Mouse (Mus musculus) MEL (cell line): ENCODE data around the gene Ccdc33. TPM values are rescaled to one million over a fixed set of nuclear protein-coding genes. Genes with fewer than 3 reads are reported as not detected.

Experiments used
- DNase-seq: peaks from one replicate; pipeline ENCODE4 v3.0.0; 2011; ENCODE audit warnings: low read depth, low spot score
- H3K27ac ChIP-seq: 2 replicates; pipeline ENCODE4 v1.5.1; 2012; ENCODE audit warnings: low read depth, mild to moderate bottlenecking, control low read depth, low read length, moderate library complexity; ENCODE audit not compliant: control insufficient read depth
- H3K27me3 ChIP-seq, 2 experiments: fragments of 150-350 bp in 1 of 2; sonication (generic) in 1 of 2; 2 replicates each; pipeline ENCODE4 v1.6.1; 2012; ENCODE audit warnings: low read length in 2 of 2, mild to moderate bottlenecking in 2 of 2, improper control_type of control experiment in 1 of 2, moderate library complexity in 1 of 2; ENCODE audit not compliant: insufficient read depth in 2 of 2, control insufficient read depth in 1 of 2
- H3K36me3 ChIP-seq, 2 experiments: 2 replicates each; pipeline ENCODE4 v1.6.1; 2012 to 2014; ENCODE audit warnings: low read length in 2 of 2, improper control_type of control experiment in 1 of 2, inconsistent platforms in 1 of 2, mild to moderate bottlenecking in 1 of 2; ENCODE audit not compliant: insufficient read depth in 2 of 2, control insufficient read depth in 1 of 2
- H3K4me1 ChIP-seq, 2 experiments: fragments of 150-350 bp in 1 of 2; sonication (generic) in 1 of 2; 2 replicates each; pipeline ENCODE4 v1.6.1; 2012; ENCODE audit warnings: low read length in 2 of 2, improper control_type of control experiment in 1 of 2, mild to moderate bottlenecking in 1 of 2; ENCODE audit not compliant: insufficient read depth in 2 of 2, control insufficient read depth in 1 of 2
- H3K4me3 ChIP-seq, 2 experiments: fragments of 150-350 bp in 1 of 2; sonication (generic) in 1 of 2; 2 replicates each; pipeline ENCODE4 v1.5.1; 2012; ENCODE audit warnings: low read depth in 2 of 2, low read length in 2 of 2, mild to moderate bottlenecking in 2 of 2, moderate library complexity in 2 of 2, control low read depth in 1 of 2, improper control_type of control experiment in 1 of 2; ENCODE audit not compliant: control insufficient read depth in 1 of 2, insufficient read depth in 1 of 2
- H3K79me2 ChIP-seq: 2 replicates; pipeline ENCODE4 v1.6.1; 2012; ENCODE audit warnings: mild to moderate bottlenecking, low read length, moderate library complexity; ENCODE audit not compliant: control insufficient read depth, poor library complexity, insufficient read depth
- H3K9ac ChIP-seq: 2 replicates; pipeline ENCODE4 v1.6.1; 2012; ENCODE audit warnings: low read depth, mild to moderate bottlenecking, control low read depth, low read length, moderate library complexity; ENCODE audit not compliant: control insufficient read depth, poor library complexity, severe bottlenecking
- H3K9me3 ChIP-seq: fragments of 150-350 bp; sonication (generic); replicated peaks from 2 replicates; pipeline ENCODE4 v1.6.1; 2012; ENCODE audit warnings: mild to moderate bottlenecking, low read length, improper control_type of control experiment, moderate library complexity; ENCODE audit not compliant: insufficient read depth
- BHLHE40 ChIP-seq: IDR thresholded peaks from 2 replicates; pipeline ENCODE4 v1.6.1; 2012; ENCODE audit warnings: low read depth, mild to moderate bottlenecking, inconsistent platforms, low read length, improper control_type of control experiment, borderline replicate concordance
- E2F4 ChIP-seq: IDR thresholded peaks from 2 replicates; pipeline ENCODE4 v1.6.1; 2011; ENCODE audit warnings: low read depth, low read length, improper control_type of control experiment, borderline replicate concordance
- ELF1 ChIP-seq: IDR thresholded peaks from 2 replicates; pipeline ENCODE4 v1.6.1; 2014; ENCODE audit warnings: low read depth, mild to moderate bottlenecking, inconsistent platforms, low read length, improper control_type of control experiment, moderate library complexity
- GATA1 ChIP-seq: IDR thresholded peaks from 2 replicates; pipeline ENCODE4 v1.6.1; 2011; ENCODE audit warnings: low read depth, low read length, improper control_type of control experiment
- HCFC1 ChIP-seq: IDR thresholded peaks from 2 replicates; pipeline ENCODE4 v1.6.1; 2012; ENCODE audit warnings: low read depth, mild to moderate bottlenecking, inconsistent platforms, low read length, improper control_type of control experiment, moderate library complexity
- JUND ChIP-seq: IDR thresholded peaks from 2 replicates; pipeline ENCODE4 v1.6.1; 2011; ENCODE audit warnings: low read depth, mild to moderate bottlenecking, improper control_type of control experiment, low read length
- MAFK ChIP-seq: IDR thresholded peaks from 2 replicates; pipeline ENCODE4 v1.6.1; 2011; ENCODE audit warnings: low read depth, mild to moderate bottlenecking, low read length, improper control_type of control experiment, borderline replicate concordance
- MEF2A ChIP-seq: IDR thresholded peaks from 2 replicates; pipeline ENCODE4 v1.6.1; 2014; ENCODE audit warnings: low read depth, mild to moderate bottlenecking, inconsistent platforms, low read length, improper control_type of control experiment; ENCODE audit not compliant: poor library complexity, insufficient replicate concordance, severe bottlenecking; ENCODE audit errors: extremely low read depth
- MXI1 ChIP-seq: IDR thresholded peaks from 2 replicates; pipeline ENCODE4 v1.6.1; 2011; ENCODE audit warnings: mild to moderate bottlenecking, low read depth, low read length, improper control_type of control experiment
- MYB ChIP-seq: IDR thresholded peaks from 2 replicates; pipeline ENCODE4 v1.6.1; 2011; ENCODE audit warnings: mild to moderate bottlenecking, low read depth, low read length, improper control_type of control experiment
- NELFE ChIP-seq: IDR thresholded peaks from 2 replicates; pipeline ENCODE4 v1.6.1; 2011; ENCODE audit warnings: low read depth, low read length, improper control_type of control experiment
- NRF1 ChIP-seq: IDR thresholded peaks from 2 replicates; pipeline ENCODE4 v1.6.1; 2014; ENCODE audit warnings: low read depth, mild to moderate bottlenecking, inconsistent platforms, low read length, improper control_type of control experiment, moderate library complexity; ENCODE audit not compliant: poor library complexity, insufficient read depth, severe bottlenecking
- POLR2A ChIP-seq, 2 experiments: IDR thresholded peaks; 2 replicates each; pipeline ENCODE4 v1.6.1; 2011 to 2012; ENCODE audit warnings: low read length in 2 of 2, mild to moderate bottlenecking in 2 of 2, control low read depth in 1 of 2, improper control_type of control experiment in 1 of 2, low read depth in 1 of 2, moderate library complexity in 1 of 2; ENCODE audit not compliant: control insufficient read depth in 1 of 2, insufficient read depth in 1 of 2, poor library complexity in 1 of 2
- RCOR1 ChIP-seq: IDR thresholded peaks from 2 replicates; pipeline ENCODE4 v1.6.1; 2012; ENCODE audit warnings: low read depth, mild to moderate bottlenecking, inconsistent platforms, low read length, improper control_type of control experiment
- SMC3 ChIP-seq: IDR thresholded peaks from 2 replicates; pipeline ENCODE4 v1.6.1; 2011; ENCODE audit warnings: low read depth, low read length, improper control_type of control experiment
- USF1 ChIP-seq: IDR thresholded peaks from 2 replicates; pipeline ENCODE4 v1.6.1; 2014; ENCODE audit warnings: low read depth, mild to moderate bottlenecking, inconsistent platforms, low read length, improper control_type of control experiment, moderate library complexity
- USF2 ChIP-seq, 2 experiments: IDR thresholded peaks; 2 replicates each; pipeline ENCODE4 v1.6.1; 2011 to 2012; ENCODE audit warnings: improper control_type of control experiment in 2 of 2, low read length in 2 of 2, borderline replicate concordance in 1 of 2, inconsistent platforms in 1 of 2, low read depth in 1 of 2, mild to moderate bottlenecking in 1 of 2; ENCODE audit not compliant: insufficient read depth in 1 of 2
- polyA plus RNA-seq, 2 experiments: library from polyadenylated mRNA; stranded (reverse) in 1 of 2; unstranded in 1 of 2; fragments of >175 nt in 1 of 2; fragments of >200 nt in 1 of 2; gene quantifications; 2 replicates each; pipeline versions ENCODE4 v1.2.1 to v1.2.4; 2012; ENCODE audit warnings: low replicate concordance in 2 of 2, low read depth in 1 of 2; ENCODE audit not compliant: insufficient read length in 2 of 2, insufficient read depth in 1 of 2, missing spikeins in 1 of 2
- total RNA-seq: library from RNA; depleted of rRNA; stranded (reverse); fragments of 300-350 nt; gene quantifications from 2 replicates; pipeline ENCODE4 v1.2.3, GENCODE M21; 2012

Gene Ccdc33
- total and polyA plus RNA-seq, 3 experiments = not detected

- H3K9ac ChIP-seq = no peak overlapping the region
- H3K9me3 ChIP-seq = no peaks in the 10 kb centered on the region
- H3K4me1 ChIP-seq = no peaks in the 10 kb centered on the region
- peaks cover 4 to 34% of the 10 kb centered on the region in 2 experiments for H3K27me3 ChIP-seq
- H3K79me2 ChIP-seq = no peaks in the 10 kb centered on the region
- no peak for TF ChIP-seq MYB
- TF ChIP-seq POLR2A (IDR thresholded peaks at IDR 0.05; ENCODE audit: control insufficient read depth in 1 of 2, insufficient read depth in 1 of 2, low read depth in 1 of 2, low read length in 2 of 2, poor library complexity in 1 of 2) = no peak
- no peak for TF ChIP-seq JUND
- TF ChIP-seq BHLHE40 = no peak
- TF ChIP-seq SMC3 = no peak
- TF ChIP-seq GATA1 = no peak
- TF ChIP-seq RCOR1 = no peak
- no peak for TF ChIP-seq MXI1
- no peak for TF ChIP-seq E2F4
- TF ChIP-seq USF1 = no peak
- TF ChIP-seq HCFC1 = no peak
- no peak for TF ChIP-seq MAFK
- no peak for TF ChIP-seq USF2 (IDR thresholded peaks at IDR 0.05; ENCODE audit: borderline replicate concordance in 1 of 2, insufficient read depth in 1 of 2, low read depth in 1 of 2, low read length in 2 of 2)
- TF ChIP-seq MEF2A = no peak
- no peak for DNase-seq
- no peaks in the 10 kb centered on the region for H3K36me3 ChIP-seq
- H3K27ac ChIP-seq = no peak overlapping the region
- H3K4me3 ChIP-seq = no peak overlapping the region
Observed at GRCm38 (mm10) chr9:58148806-58149205, 30.2 kb upstream of the Ccdc33 start.

DNA sequence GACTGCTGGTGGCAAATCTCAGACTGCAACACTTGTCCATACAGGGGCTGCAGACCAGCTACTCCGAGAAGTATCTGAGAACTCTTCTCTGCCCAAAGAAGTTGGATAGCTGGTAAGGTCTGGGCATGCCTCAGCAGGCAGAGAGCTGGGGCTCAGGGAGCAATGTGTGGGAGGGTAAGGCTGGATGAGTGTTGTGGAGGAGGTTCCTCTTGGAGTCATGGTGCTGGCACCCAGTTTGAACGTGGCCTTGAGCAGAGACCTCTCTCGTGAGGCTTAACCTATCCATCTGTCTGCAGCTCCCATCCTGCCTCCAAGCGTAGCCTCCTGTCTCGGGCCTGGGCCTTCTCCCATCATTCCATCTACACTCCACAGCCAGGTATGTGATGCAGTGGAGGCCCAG is 26.8 kb upstream of the Ccdc33 start:
- DNase-seq = no peak
- TF ChIP-seq POLR2A (IDR thresholded peaks at IDR 0.05; ENCODE audit: control insufficient read depth in 1 of 2, insufficient read depth in 1 of 2, low read depth in 1 of 2, low read length in 2 of 2, poor library complexity in 1 of 2) (no peak), E2F4 (no peak), NELFE (no peak), USF2 (IDR thresholded peaks at IDR 0.05; ENCODE audit: borderline replicate concordance in 1 of 2, insufficient read depth in 1 of 2, low read depth in 1 of 2, low read length in 2 of 2) (no peak), JUND (no peak)
- H3K4me1 ChIP-seq = no peaks in the 10 kb centered on the region
- no peak overlapping the region for H3K4me3 ChIP-seq
- no peaks in the 10 kb centered on the region for H3K79me2 ChIP-seq
- peaks cover 7 to 23% of the 10 kb centered on the region in 2 experiments for H3K27me3 ChIP-seq
- H3K9me3 ChIP-seq = no peaks in the 10 kb centered on the region
- H3K27ac ChIP-seq = no peak overlapping the region
- H3K9ac ChIP-seq = no peak overlapping the region
- no peaks in the 10 kb centered on the region for H3K36me3 ChIP-seq

DNA sequence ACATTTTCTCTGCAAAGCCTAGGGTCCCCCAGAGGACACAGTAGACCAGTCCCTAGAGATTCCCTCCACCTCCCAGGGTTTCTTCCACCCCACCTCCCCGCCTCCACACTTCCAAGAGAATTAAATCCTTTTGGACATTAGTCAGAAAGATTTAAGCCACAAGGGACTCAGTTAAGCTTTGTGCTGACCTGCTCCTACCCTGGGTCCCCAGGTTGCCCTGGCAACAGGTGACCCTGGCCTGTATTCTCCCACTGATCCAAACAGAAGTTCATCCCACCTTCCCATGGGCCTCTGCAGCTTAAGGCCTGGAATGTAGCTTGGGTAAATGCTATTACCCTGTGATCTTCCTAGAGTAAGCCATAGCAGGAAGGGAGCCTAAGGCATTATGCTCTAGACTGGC is 26.0 kb upstream of the Ccdc33 start:
- Histone ChIP-seq H3K9ac (no peak overlapping the region), H3K4me3 (no peak overlapping the region), H3K27me3 (peaks cover 7 to 26% of the 10 kb centered on the region in 2 experiments), H3K27ac (no peak overlapping the region), H3K4me1 (no peaks in the 10 kb centered on the region), H3K9me3 (no peaks in the 10 kb centered on the region), H3K36me3 (no peaks in the 10 kb centered on the region), H3K79me2 (no peaks in the 10 kb centered on the region)
- no peak for DNase-seq
- TF ChIP-seq ELF1 = no peak
- TF ChIP-seq NRF1 = no peak
